Mouse (Mus musculus): Measurements from ENCODE around the gene 6030458C11Rik. TPM values are rescaled to one million over a fixed set of nuclear protein-coding genes. Genes with fewer than 3 reads are reported as not detected.
"Not testable (repeated sequence)": the region's sequence is repeated elsewhere in the genome, so short reads cannot be mapped to it uniquely, and the experiment has no call there.

The 6030458C11Rik gene
- polyA plus RNA-seq, 1 experiment from 2014 or later: 16.2 TPM

DNA sequence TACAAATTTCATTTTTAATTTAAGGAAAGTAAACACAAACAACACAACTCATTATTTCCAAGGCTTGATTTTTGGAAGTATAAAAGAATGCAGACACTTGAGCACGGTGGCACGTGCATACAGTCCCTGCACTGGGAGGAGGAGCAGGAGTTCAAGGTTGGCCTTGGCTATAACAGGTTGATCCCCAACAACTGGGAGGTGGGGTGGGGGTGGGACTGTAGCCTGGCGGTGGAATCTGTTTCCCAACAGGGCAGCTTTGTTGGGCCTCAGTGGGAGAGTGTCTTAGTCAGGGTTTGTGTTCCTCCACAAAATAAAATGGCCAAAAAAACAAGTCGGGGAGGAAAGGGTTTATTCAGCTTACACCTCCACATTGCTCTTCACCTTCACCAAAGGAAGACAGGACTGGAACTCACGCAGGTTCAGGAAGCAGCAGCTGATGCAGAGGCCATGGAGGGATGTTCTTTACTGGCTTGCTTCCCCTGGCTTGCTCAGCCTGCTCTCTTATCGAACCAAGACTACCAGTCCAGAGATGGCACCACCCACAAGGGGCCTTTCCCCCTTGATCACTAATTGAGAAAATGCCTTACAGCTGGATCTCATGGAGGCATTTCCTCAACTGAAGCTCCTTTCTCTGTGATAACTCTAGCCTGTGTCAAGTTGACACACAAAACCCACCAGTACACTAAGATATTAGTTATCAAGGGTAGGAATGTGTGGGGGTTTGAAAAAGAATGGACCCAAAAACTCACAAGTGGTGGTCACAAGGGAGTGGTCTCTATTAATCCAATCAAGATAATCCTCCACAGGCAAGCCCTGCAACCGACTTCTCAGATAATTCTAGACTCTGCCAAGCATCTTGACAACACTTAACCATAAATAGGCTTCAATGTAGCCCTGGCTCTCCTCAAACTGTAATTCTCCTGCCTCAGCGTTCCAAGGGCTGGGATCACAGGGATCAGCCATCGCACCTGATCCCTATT lies 1.7 kb downstream of the 6030458C11Rik start:
- in situ Hi-C loops (cut with MboI; ENCODE audit: low pct_unique_long_range_greater_than_20kb): loop anchor here (25.0 kb wide), 1 partner anchor 635 kb away; no protein-coding TSS in a partner anchor
- POLR2A ChIA-PET: no interaction called here
- CTCF ChIA-PET: no interaction called here
- no peaks in the 10 kb centered on the region for H3K27me3 ChIP-seq
- no peak for ATAC-seq
- TF ChIP-seq CTCF (IDR thresholded peaks at IDR 0.05): no peak
- DNase-seq (ENCODE audit: low read depth, low spot score): no peak

DNA sequence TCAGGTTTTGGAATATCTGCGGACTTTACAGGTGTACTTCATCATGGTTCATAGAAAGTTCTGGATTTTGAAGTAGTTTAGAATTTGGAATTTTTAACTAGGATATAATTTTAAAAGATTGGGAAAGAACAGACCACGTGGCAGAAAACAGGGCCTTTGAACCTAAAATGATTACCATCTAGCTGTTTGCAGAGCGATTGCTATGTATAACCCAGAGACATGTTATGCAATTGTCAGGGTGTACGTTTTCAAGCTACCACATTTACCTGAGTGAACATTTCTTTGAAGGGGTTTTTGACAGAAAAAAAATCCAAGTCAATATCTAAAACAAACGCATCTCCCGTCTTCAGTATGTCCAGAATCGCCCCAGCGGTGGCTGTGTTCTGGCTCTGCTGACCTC lies 6.9 kb downstream of the 6030458C11Rik start:
- CTCF ChIA-PET: no interaction called here
- in situ Hi-C loops (cut with MboI; ENCODE audit: low pct_unique_long_range_greater_than_20kb): loop anchor here (25.0 kb wide), 1 partner anchor 630 kb away; no protein-coding TSS in a partner anchor

DNA sequence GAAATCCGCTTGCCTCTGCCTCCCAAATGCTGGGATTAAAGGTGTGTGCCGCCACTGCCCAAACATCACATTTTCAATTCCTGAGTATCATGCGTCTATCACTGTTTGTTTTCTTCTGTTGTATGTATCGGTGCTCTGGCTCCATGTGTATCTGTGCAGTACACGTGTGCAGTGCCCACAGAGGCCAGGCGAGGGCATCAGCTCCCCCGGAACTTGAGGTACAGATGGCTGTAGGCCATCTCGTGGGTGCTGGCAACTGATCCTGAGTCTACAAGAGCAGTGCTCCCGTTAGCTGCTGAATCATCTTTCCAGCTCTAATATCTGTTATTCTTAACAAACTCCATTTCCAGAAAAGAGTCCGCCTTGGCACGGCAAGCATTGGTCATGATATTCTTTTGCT lies 11.8 kb downstream of the 6030458C11Rik start:
- DNase-seq (ENCODE audit: low read depth, low spot score): no peak
- no peak for TF ChIP-seq CTCF (IDR thresholded peaks at IDR 0.05)
- in situ Hi-C loops (cut with MboI; ENCODE audit: low pct_unique_long_range_greater_than_20kb): loop anchor here (25.0 kb wide), 1 partner anchor 625 kb away; no protein-coding TSS in a partner anchor
- ATAC-seq: no peak
- POLR2A ChIA-PET: no interaction called here
- CTCF ChIA-PET: no interaction called here
- no peaks in the 10 kb centered on the region for H3K27me3 ChIP-seq

More for the DNA sequence above, 6.9 kb downstream of the 6030458C11Rik start:
- POLR2A ChIA-PET: no interaction called here
- H3K27me3 ChIP-seq: no peaks in the 10 kb centered on the region
- DNase-seq (ENCODE audit: low read depth, low spot score) (no peak), ATAC-seq (no peak)
- no peak for TF ChIP-seq CTCF (IDR thresholded peaks at IDR 0.05)

DNA sequence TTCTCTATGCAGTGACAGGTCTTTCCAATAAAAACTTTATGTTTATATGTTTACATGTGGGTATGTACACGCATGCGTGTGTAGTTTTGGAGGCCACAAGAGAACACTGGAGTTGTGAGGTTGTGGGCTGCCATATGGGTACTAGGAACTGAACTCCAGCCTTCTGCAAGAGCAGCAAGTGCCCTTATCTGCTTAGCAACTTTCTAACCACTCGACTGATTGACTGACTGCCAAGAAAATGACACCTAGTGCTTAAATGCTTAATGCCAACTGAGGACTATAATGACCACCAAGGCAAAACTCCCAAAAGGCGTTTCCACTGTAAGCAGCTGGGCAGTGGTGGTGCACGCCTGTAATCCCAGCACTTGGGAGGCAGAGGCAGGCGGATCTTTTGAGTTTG lies 15.1 kb downstream of the 6030458C11Rik start:
- in situ Hi-C loops (cut with MboI; ENCODE audit: low pct_unique_long_range_greater_than_20kb): loop anchor here (25.0 kb wide), 1 partner anchor 622 kb away; no protein-coding TSS in a partner anchor
- no peak for TF ChIP-seq CTCF (IDR thresholded peaks at IDR 0.05)

GRCm38 (mm10) chr15:12807088-12807487 lies 17.4 kb downstream of the 6030458C11Rik start:
- DNase-seq (ENCODE audit: low read depth, low spot score): no peak

More for the DNA sequence above, 15.1 kb downstream of the 6030458C11Rik start:
- ATAC-seq: no peak
- no peak for DNase-seq (ENCODE audit: low read depth, low spot score)
- ChIA-PET CTCF (no interaction called here), POLR2A (no interaction called here)
- no peaks in the 10 kb centered on the region for H3K27me3 ChIP-seq

GRCm38 (mm10) chr15:12805071-12805470 lies 19.4 kb downstream of the 6030458C11Rik start:
- in situ Hi-C loops (cut with MboI; ENCODE audit: low pct_unique_long_range_greater_than_20kb): loop anchor here (25.0 kb wide), 1 partner anchor 618 kb away; no protein-coding TSS in a partner anchor
- ChIA-PET CTCF (interaction anchor here (1.0 to 1.4 kb wide), 2 partner anchors 11 to 35 kb away, joined by 3 to 5 read pairs; no protein-coding TSS in a partner anchor), POLR2A (no interaction called here)
- DNase-seq (ENCODE audit: low read depth, low spot score) (no peak), ATAC-seq (no peak)
- TF ChIP-seq CTCF (IDR thresholded peaks at IDR 0.05): no peak
- no peaks in the 10 kb centered on the region for H3K27me3 ChIP-seq

More at GRCm38 (mm10) chr15:12807088-12807487, 17.4 kb downstream of the 6030458C11Rik start:
- no peaks in the 10 kb centered on the region for H3K27me3 ChIP-seq
- TF ChIP-seq CTCF (IDR thresholded peaks at IDR 0.05): no peak
- in situ Hi-C loops (cut with MboI; ENCODE audit: low pct_unique_long_range_greater_than_20kb): loop anchor here (25.0 kb wide), 1 partner anchor 620 kb away; no protein-coding TSS in a partner anchor
- POLR2A ChIA-PET: no interaction called here
- no peak for ATAC-seq
- CTCF ChIA-PET: interaction anchor here (0.6 kb wide), 1 partner anchor 8 kb away, joined by 3 read pairs; no protein-coding TSS in a partner anchor

GRCm38 (mm10) chr15:12801142-12801506 lies 23.3 kb downstream of the 6030458C11Rik start:
- POLR2A ChIA-PET; H3K27me3 ChIP-seq; ATAC-seq; CTCF ChIA-PET; DNase-seq (ENCODE audit: low read depth, low spot score): not testable (repeated sequence)
- in situ Hi-C loops (cut with MboI; ENCODE audit: low pct_unique_long_range_greater_than_20kb): loop anchor here (25.0 kb wide), 1 partner anchor 614 kb away; no protein-coding TSS in a partner anchor

DNA sequence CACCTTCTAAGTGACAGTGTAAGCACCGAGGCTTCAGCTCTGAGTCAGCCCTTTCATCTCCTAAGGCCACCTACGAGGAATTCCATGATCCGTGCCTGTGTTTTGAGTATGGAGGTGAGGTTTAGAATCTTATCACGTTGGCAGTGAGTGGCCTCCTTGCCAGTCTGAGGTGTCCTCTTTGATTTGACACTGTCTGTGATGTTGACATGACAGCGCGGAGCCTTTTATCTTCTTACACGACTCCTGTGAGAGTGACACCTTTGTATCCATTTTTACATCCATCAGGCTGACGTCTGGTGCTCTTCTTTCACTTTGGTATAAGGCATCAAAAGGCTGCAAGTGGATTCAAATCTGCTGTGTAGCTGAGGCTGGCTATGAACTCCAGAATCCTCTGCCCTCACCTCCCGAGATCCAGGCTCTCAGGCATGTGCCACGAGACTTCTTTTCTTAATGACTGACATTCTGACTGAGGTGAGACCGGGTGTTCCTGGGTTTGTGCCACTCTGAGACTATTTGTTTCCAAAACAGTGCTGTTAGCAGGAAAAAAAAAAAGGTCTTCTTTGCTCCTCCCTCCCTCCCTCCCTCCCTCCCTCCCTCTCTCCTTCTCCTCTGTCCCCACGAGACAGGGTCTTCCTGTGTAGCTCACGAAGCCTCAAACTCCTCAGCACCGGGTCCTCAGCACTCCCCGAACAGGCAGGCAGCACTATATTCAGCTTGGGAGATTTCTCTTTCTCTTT lies 23.9 kb downstream of the 6030458C11Rik start:
- TF ChIP-seq CTCF (IDR thresholded peaks at IDR 0.05): no peak
- no peak for ATAC-seq
- no peak for DNase-seq (ENCODE audit: low read depth, low spot score)
- peaks cover 3% of the 10 kb centered on the region for H3K27me3 ChIP-seq
- ChIA-PET POLR2A (interaction anchor here (0.7 kb wide), 1 partner anchor 944 kb away, joined by 4 read pairs; no protein-coding TSS in a partner anchor), CTCF (interaction anchor here (0.9 kb wide), 1 partner anchor 214 kb away, joined by 3 read pairs; no protein-coding TSS in a partner anchor)
- in situ Hi-C loops (cut with MboI; ENCODE audit: low pct_unique_long_range_greater_than_20kb): loop anchor here (25.0 kb wide), 1 partner anchor 613 kb away; no protein-coding TSS in a partner anchor

GRCm38 (mm10) chr15:12798043-12798442 lies 26.4 kb downstream of the 6030458C11Rik start:
- peaks cover 3% of the 10 kb centered on the region for H3K27me3 ChIP-seq
- CTCF ChIA-PET: no interaction called here
- no peak for TF ChIP-seq CTCF (IDR thresholded peaks at IDR 0.05)

DNA sequence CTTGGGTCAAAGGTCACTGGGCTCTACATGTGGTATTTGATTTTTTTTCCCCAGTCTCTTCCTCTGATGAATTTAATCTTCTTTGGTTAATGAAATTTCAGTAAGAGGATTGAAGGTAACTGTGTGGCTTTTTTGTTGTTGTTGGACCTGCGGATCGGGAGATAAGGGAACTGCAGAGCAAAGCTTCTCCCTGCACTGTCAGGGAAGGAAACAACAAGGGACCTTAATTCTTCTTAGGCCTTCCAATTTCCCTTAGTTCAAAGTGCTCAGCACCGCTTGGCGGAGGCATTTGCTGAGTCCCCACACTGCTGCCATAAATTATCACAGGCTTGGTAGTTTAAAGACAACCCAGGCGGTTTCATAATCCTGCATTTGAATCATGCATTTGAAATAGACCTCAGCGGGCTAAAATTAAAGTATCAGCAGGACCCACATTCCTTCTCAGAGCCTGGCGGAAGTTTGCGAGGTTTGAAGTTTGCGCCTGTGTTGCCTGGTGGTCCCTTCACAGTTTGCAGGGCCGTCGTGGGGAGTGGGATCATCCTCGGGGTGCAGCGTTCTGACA lies 28.5 kb downstream of the 6030458C11Rik start:
- peaks cover 17% of the 10 kb centered on the region for H3K27me3 ChIP-seq
- ATAC-seq: no peak
- CTCF ChIA-PET: no interaction called here
- in situ Hi-C loops (cut with MboI; ENCODE audit: low pct_unique_long_range_greater_than_20kb): loop anchor here (5.0 to 10.0 kb wide), 3 partner anchors 214 to 821 kb away; no protein-coding TSS in a partner anchor
- DNase-seq (ENCODE audit: low read depth, low spot score): no peak
- POLR2A ChIA-PET: no interaction called here
- no peak for TF ChIP-seq CTCF (IDR thresholded peaks at IDR 0.05)

More at GRCm38 (mm10) chr15:12798043-12798442, 26.4 kb downstream of the 6030458C11Rik start:
- ATAC-seq: no peak
- in situ Hi-C loops (cut with MboI; ENCODE audit: low pct_unique_long_range_greater_than_20kb): loop anchor here (5.0 to 10.0 kb wide), 3 partner anchors 216 to 823 kb away; no protein-coding TSS in a partner anchor
- POLR2A ChIA-PET: no interaction called here
- DNase-seq (ENCODE audit: low read depth, low spot score): no peak
